Mouse (Mus musculus) kidney, adult 10 weeks (tissue): ENCODE results near the gene Olfr881. TPM values are rescaled to one million over a fixed set of nuclear protein-coding genes. Genes with fewer than 3 reads are reported as not detected.

Experiments used
- polyA plus RNA-seq: library from polyadenylated mRNA; stranded (reverse); fragments of 350-450 nt; fragmentation: Illumina TruSeq; extraction: RNeasy Lipid Tissue Mini Kit (QIAGEN cat#74804); gene quantifications from one replicate; pipeline ENCODE4 v1.2.3, GENCODE M21; 2014; ENCODE audit warnings: low read depth, low replicate concordance

Gene Olfr881
- polyA plus RNA-seq = not detected

DNA sequence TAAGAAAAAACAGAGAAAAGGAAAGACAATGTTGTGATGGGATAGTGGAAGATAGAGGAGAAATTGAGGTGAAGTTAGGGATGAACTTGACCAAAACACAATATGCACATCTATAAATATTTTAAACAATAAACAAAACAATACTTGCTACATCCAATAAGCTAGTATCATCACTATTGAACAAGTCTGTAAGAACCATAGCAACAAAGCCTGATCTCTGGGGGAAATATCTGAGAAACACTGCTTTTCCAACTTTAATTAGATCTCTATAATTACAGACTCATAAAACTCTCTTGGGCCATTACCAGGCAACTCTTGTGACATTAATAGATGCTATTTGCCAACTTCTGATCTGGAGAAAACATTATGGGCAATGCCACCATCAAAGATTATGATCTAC, at the start of gene Olfr881:
Gene Olfr881 (plus strand): TSS at position 301 of the 400 bp plus-strand sequence.

DNA sequence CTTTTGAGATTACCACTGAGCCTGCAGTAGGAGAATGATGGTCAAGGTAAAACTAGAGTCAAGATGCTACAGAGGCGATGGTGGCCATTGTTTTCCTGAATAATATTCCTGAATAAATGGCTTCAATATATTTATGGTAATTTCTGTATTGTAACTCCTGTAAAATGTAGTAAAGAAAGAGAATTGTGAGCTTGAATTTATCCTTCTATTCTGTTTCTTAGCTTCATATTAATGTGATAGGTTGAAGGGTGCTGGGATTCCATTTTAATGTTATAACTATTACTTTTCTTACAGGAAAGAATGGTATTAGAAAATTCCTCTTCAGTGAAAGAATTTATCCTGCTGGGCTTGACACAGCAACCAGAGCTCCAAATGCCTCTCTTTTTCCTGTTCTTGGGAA, 33.9 kb downstream of the Olfr881 start, which contains the start of gene Olfr883:
Gene Olfr883 (plus strand): TSS at position 301 of the 400 bp plus-strand sequence.

Other genes with a start within 250 kb of the Olfr881 start
- gene Olfr874, start 246.7 kb upstream of the Olfr881 start, polyA plus RNA-seq = not detected
- not detected for gene Olfr875, start 220.0 kb upstream of the Olfr881 start, polyA plus RNA-seq
- gene Olfr876, start 188.8 kb upstream of the Olfr881 start, polyA plus RNA-seq = not detected
- not detected for gene Olfr877, start 137.6 kb upstream of the Olfr881 start, polyA plus RNA-seq
- not detected for gene Olfr145, start 95.1 kb upstream of the Olfr881 start, polyA plus RNA-seq
- gene Olfr878, start 74.0 kb upstream of the Olfr881 start, polyA plus RNA-seq = not detected
- not detected for gene Olfr883, start 34.0 kb downstream of the Olfr881 start, polyA plus RNA-seq
- gene Olfr884, start 54.7 kb downstream of the Olfr881 start, polyA plus RNA-seq = not detected
- gene Olfr885, start 69.5 kb downstream of the Olfr881 start, polyA plus RNA-seq = not detected
- gene Olfr887, start 92.2 kb downstream of the Olfr881 start, polyA plus RNA-seq = not detected
- not detected for gene Olfr888, start 116.3 kb downstream of the Olfr881 start, polyA plus RNA-seq
- gene Olfr889, start 123.4 kb downstream of the Olfr881 start, polyA plus RNA-seq = not detected
- gene Olfr890, start 150.7 kb downstream of the Olfr881 start, polyA plus RNA-seq = not detected
- gene Olfr891, start 189.0 kb downstream of the Olfr881 start, polyA plus RNA-seq = not detected
- gene Olfr893, start 216.5 kb downstream of the Olfr881 start, polyA plus RNA-seq = not detected
- not detected for gene Olfr894, start 226.2 kb downstream of the Olfr881 start, polyA plus RNA-seq